Mouse (Mus musculus): Measurements from ENCODE around the gene Dpysl5. TPM values are rescaled to one million over a fixed set of nuclear protein-coding genes. Genes with fewer than 3 reads are reported as not detected.

The Dpysl5 gene
- polyA plus RNA-seq (2017; shearing (Covaris generic)) = under 1 TPM in 1 of 2 experiments, not detected in 1; 0.86 TPM

DNA sequence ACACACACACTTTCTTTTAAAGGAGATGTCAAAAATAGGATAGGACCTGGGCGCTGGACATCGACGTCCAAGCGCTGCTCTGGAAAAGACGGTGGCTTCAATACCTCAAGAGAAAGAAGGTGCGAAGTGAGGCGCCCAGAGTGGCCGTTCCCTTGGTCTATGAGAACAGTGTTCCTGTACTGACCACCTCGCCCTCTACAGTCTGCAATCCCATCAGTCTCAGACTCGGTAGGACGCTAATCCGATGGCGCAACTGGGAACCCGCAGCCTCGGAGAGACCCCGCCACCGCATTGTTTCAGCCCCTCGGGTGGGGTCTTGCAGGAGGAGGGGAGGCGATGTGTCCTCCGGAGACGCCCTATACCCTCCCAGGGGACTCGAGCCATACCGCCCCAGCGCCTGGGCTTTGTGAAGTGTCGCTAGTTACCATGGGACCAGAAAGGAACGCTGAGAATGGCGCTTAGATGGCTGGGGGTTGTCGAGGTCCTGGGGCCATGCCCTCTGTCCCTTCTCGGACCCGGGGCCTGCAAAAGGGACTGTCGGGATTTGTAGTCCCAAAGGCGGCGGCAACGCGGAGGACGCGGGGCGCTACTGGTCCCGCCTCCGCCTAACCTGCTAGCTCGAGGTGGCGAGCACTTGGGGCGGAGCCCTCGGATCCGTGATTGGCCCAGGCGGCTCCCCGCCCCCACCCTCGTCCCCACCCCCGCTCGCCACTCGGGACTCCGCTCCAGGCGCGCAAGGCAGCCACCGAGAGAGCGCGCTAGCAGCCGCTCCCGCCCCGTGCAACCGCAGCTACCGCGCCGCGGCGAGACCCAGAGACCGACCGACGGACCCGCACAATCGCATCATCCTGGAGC is at the start of gene Dpysl5:
Dpysl5 (plus strand) TSS at position 418 of the 855 bp plus-strand sequence.

DNA sequence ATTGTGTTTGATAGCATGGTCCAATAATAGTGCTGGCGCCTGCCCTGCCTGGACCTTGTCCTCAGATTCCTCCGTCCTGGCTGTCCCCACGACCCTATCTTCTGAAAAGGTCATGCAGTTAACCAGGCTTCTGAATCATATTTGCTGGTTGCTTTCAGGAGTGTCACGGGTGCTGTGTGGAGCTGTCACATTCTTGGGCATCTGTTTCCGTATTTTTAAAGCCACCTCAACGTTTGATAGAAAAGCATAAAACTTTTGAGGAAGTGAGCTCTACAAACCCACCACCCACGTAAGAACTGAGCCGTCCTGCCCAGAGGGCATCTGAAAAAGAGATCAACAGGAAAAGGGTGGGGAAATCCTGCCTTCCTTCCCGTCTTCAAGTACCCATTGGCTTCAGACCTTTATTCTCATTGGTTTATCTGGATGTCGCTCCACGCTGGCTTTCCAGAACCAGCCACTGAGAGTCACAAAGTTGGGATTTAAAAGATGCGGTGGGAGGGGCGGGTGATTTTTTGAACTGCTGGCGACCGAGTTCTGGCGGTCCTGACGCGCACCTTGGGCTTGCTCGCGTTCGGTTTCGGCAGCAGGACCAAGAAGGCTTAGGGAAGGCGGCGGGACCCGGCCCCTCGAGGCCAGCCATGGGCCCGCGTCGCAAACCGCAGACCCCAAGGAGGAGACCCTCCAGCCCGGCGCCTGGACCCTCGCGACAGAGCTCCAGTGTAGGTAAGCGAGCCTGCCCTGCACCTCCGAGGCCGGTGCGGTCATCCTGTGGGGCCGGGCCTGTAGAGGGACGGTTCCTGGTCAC is 44.8 kb upstream of the Dpysl5 start, which contains the start of gene Cenpa:
Cenpa (plus strand) TSS at position 387 of the 805 bp plus-strand sequence.

GRCm38 (mm10) chr5:30814424-30815119 is 103.2 kb downstream of the Dpysl5 start, which contains the start of gene Mapre3:
Gene Mapre3, plus strand, starts transcription at chr5:30814641.

Other genes starting within 250 kb of the Dpysl5 start
- gene Otof, start 249.6 kb upstream of the Dpysl5 start, polyA plus RNA-seq (2017; shearing (Covaris generic)) = under 1 TPM in 1 of 2 experiments, not detected in 1; 0.06 TPM
- not detected for gene 1700001C02Rik, start 245.5 kb upstream of the Dpysl5 start, polyA plus RNA-seq (2017; shearing (Covaris generic))
- gene Cib4, start 165.7 kb upstream of the Dpysl5 start, polyA plus RNA-seq (2017; shearing (Covaris generic)) = not detected
- gene Kcnk3, start 123.4 kb upstream of the Dpysl5 start, polyA plus RNA-seq (2017; shearing (Covaris generic)) = 1 to 10 TPM in 1 of 2 experiments, under 1 TPM in 1; 0.17 to 1.4 TPM
- 10 to 100 TPM; 17.4 to 28.8 TPM for gene Slc35f6, start 63.6 kb upstream of the Dpysl5 start, polyA plus RNA-seq (2017; shearing (Covaris generic))
- 10 to 100 TPM; 35.5 to 70.8 TPM for gene Cenpa, start 44.8 kb upstream of the Dpysl5 start, polyA plus RNA-seq (2017; shearing (Covaris generic))
- gene Mapre3, start 103.1 kb downstream of the Dpysl5 start, polyA plus RNA-seq (2017; shearing (Covaris generic)) = 10 to 100 TPM in 1 of 2 experiments, 1 to 10 TPM in 1; 6.2 to 12.6 TPM
- 10 to 100 TPM; 57.3 to 93.7 TPM for gene Tmem214, start 156.4 kb downstream of the Dpysl5 start, polyA plus RNA-seq (2017; shearing (Covaris generic))
- 10 to 100 TPM; 12.0 to 16.1 TPM for gene Agbl5, start 177.1 kb downstream of the Dpysl5 start, polyA plus RNA-seq (2017; shearing (Covaris generic))
- gene Ost4, start 196.2 kb downstream of the Dpysl5 start, polyA plus RNA-seq (2017; shearing (Covaris generic)) = 100 to 1,000 TPM; 284 to 306 TPM
- gene Emilin1, start 201.8 kb downstream of the Dpysl5 start, polyA plus RNA-seq (2017; shearing (Covaris generic)) = 1 to 10 TPM; 1.4 to 5.3 TPM
- gene Khk, start 209.9 kb downstream of the Dpysl5 start, polyA plus RNA-seq (2017; shearing (Covaris generic)) = 10 to 100 TPM; 18.1 to 36.3 TPM
- under 1 TPM in 1 of 2 experiments, not detected in 1; 0.22 TPM for gene Cgref1, start 234.0 kb downstream of the Dpysl5 start, polyA plus RNA-seq (2017; shearing (Covaris generic))
- 100 to 1,000 TPM; 191 to 210 TPM for gene Preb, start 248.8 kb downstream of the Dpysl5 start, polyA plus RNA-seq (2017; shearing (Covaris generic))